Mouse (Mus musculus) spleen, adult 2 months (tissue): Measurements from ENCODE around the gene Neu3.
"Not testable (repeated sequence)": the region's sequence is repeated elsewhere in the genome, so short reads cannot be mapped to it uniquely, and the experiment has no call there.

Experiments used
- CTCF ChIP-seq: fragments of 200-500 bp; IDR thresholded peaks from 2 replicates; pipeline ENCODE4 v1.5.1; 2011; ENCODE audit warnings: mild to moderate bottlenecking, inconsistent platforms; ENCODE audit not compliant: insufficient read depth, insufficient read length, insufficient replicate concordance; ENCODE audit errors: extremely low read depth
- POLR2A ChIP-seq: fragments of 200-500 bp; IDR thresholded peaks from 2 replicates; pipeline ENCODE4 v1.6.1; 2011; ENCODE audit warnings: low read depth, low read length, inconsistent platforms

DNA sequence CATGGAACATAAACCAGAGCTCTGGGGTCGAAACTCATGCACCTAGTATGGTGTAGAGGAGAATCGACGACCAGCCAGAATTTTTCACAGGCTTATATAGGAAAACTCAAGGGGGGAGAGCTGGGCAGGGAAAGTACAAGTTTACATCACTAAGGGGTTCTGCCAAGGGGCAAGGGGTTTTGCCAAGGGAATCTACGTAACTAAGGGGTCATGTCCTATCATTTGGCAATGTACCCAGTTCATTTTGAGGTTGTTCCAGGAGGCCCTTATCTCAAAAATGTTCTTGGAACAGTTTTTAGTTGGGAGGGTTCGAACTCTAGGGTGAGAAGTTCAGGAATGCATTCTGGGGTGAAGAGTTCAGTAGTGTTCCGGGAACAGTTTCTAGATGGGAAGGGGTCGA, 21.2 kb downstream of the Neu3 start:
- TF ChIP-seq CTCF, POLR2A: not testable (repeated sequence)
